Mouse (Mus musculus): ENCODE results near the gene Galntl6. TPM values are rescaled to one million over a fixed set of nuclear protein-coding genes. Genes with fewer than 3 reads are reported as not detected.

Gene Galntl6
- polyA plus RNA-seq, 1 experiment from 2014 or later, result 15.9 TPM

GRCm38 (mm10) chr8:57793455-57793854 is 1119.0 kb downstream of the Galntl6 start:
- H3K36me3 ChIP-seq (ENCODE audit: control insufficient read depth, insufficient read depth), result no peaks in the 10 kb centered on the region
- no peak overlapping the region for H3K27ac ChIP-seq (ENCODE audit: low read length)
- H3K9ac ChIP-seq (replicated peaks; ENCODE audit: low read depth, low read length), result no peak overlapping the region
- H3K27me3 ChIP-seq (replicated peaks; ENCODE audit: control insufficient read depth, insufficient read depth, low read length), result no peaks in the 10 kb centered on the region
- H3K4me2 ChIP-seq (ENCODE audit: low read length), result no peak overlapping the region
- WGBS, result 19% methylated on average over 4 of the region's 4 CpGs
- no peaks in the 10 kb centered on the region for H3K9me3 ChIP-seq (ENCODE audit: control insufficient read depth, low read length)
- H3K4me3 ChIP-seq (replicated peaks; ENCODE audit: low read length), result no peak overlapping the region
- no peaks in the 10 kb centered on the region for H3K4me1 ChIP-seq (replicated peaks; ENCODE audit: control insufficient read depth, insufficient read depth, low read length)
- peak; percentile 10; the same call in 1 of the 2 replicates for ATAC-seq

GRCm38 (mm10) chr8:57792246-57792645 is 1120.2 kb downstream of the Galntl6 start:
- WGBS, result 82% methylated on average over 7 of the region's 7 CpGs
- H3K4me2 ChIP-seq (ENCODE audit: low read length), result no peak overlapping the region
- no peak for ATAC-seq
- no peaks in the 10 kb centered on the region for H3K4me1 ChIP-seq (replicated peaks; ENCODE audit: control insufficient read depth, insufficient read depth, low read length)
- H3K27me3 ChIP-seq (replicated peaks; ENCODE audit: control insufficient read depth, insufficient read depth, low read length), result no peaks in the 10 kb centered on the region
- no peaks in the 10 kb centered on the region for H3K9me3 ChIP-seq (ENCODE audit: control insufficient read depth, low read length)
- H3K36me3 ChIP-seq (ENCODE audit: control insufficient read depth, insufficient read depth), result no peaks in the 10 kb centered on the region
- no peak overlapping the region for H3K27ac ChIP-seq (ENCODE audit: low read length)
- no peak overlapping the region for H3K4me3 ChIP-seq (replicated peaks; ENCODE audit: low read length)
- no peak overlapping the region for H3K9ac ChIP-seq (replicated peaks; ENCODE audit: low read depth, low read length)

- Histone ChIP-seq H3K4me1 (replicated peaks; ENCODE audit: control insufficient read depth, insufficient read depth, low read length) (no peaks in the 10 kb centered on the region), H3K27me3 (replicated peaks; ENCODE audit: control insufficient read depth, insufficient read depth, low read length) (no peaks in the 10 kb centered on the region), H3K4me2 (ENCODE audit: low read length) (no peak overlapping the region), H3K27ac (ENCODE audit: low read length) (no peak overlapping the region), H3K9ac (replicated peaks; ENCODE audit: low read depth, low read length) (no peak overlapping the region), H3K4me3 (replicated peaks; ENCODE audit: low read length) (no peak overlapping the region), H3K36me3 (ENCODE audit: control insufficient read depth, insufficient read depth) (no peaks in the 10 kb centered on the region), H3K9me3 (ENCODE audit: control insufficient read depth, low read length) (no peaks in the 10 kb centered on the region)
- 31% methylated on average over 5 of the region's 5 CpGs for WGBS
- peak; percentile 46; the same call in 1 of the 2 replicates for ATAC-seq
Measured at GRCm38 (mm10) chr8:57791309-57791721, 1121.1 kb downstream of the Galntl6 start.

- Histone ChIP-seq H3K9ac (replicated peaks; ENCODE audit: low read depth, low read length) (no peak overlapping the region), H3K27me3 (replicated peaks; ENCODE audit: control insufficient read depth, insufficient read depth, low read length) (no peaks in the 10 kb centered on the region), H3K4me2 (ENCODE audit: low read length) (no peak overlapping the region), H3K4me1 (replicated peaks; ENCODE audit: control insufficient read depth, insufficient read depth, low read length) (no peaks in the 10 kb centered on the region), H3K27ac (ENCODE audit: low read length) (no peak overlapping the region), H3K9me3 (ENCODE audit: control insufficient read depth, low read length) (no peaks in the 10 kb centered on the region), H3K4me3 (replicated peaks; ENCODE audit: low read length) (no peak overlapping the region), H3K36me3 (ENCODE audit: control insufficient read depth, insufficient read depth) (no peaks in the 10 kb centered on the region)
- ATAC-seq, result no peak
- WGBS, result 87% methylated on average over 7 of the region's 7 CpGs
Measured at GRCm38 (mm10) chr8:57779551-57779950, 1132.9 kb downstream of the Galntl6 start.

GRCm38 (mm10) chr8:57777988-57778721 is 1134.3 kb downstream of the Galntl6 start:
- no peaks in the 10 kb centered on the region for H3K9me3 ChIP-seq (ENCODE audit: control insufficient read depth, low read length)
- 82% methylated on average over 7 of the region's 7 CpGs for WGBS
- H3K4me2 ChIP-seq (ENCODE audit: low read length), result no peak overlapping the region
- H3K4me3 ChIP-seq (replicated peaks; ENCODE audit: low read length), result no peak overlapping the region
- H3K27ac ChIP-seq (ENCODE audit: low read length), result no peak overlapping the region
- H3K27me3 ChIP-seq (replicated peaks; ENCODE audit: control insufficient read depth, insufficient read depth, low read length), result no peaks in the 10 kb centered on the region
- H3K9ac ChIP-seq (replicated peaks; ENCODE audit: low read depth, low read length), result no peak overlapping the region
- no peak for ATAC-seq
- H3K4me1 ChIP-seq (replicated peaks; ENCODE audit: control insufficient read depth, insufficient read depth, low read length), result no peaks in the 10 kb centered on the region
- H3K36me3 ChIP-seq (ENCODE audit: control insufficient read depth, insufficient read depth), result no peaks in the 10 kb centered on the region

GRCm38 (mm10) chr8:57776723-57777122 is 1135.7 kb downstream of the Galntl6 start:
- no peak overlapping the region for H3K4me3 ChIP-seq (replicated peaks; ENCODE audit: low read length)
- H3K9ac ChIP-seq (replicated peaks; ENCODE audit: low read depth, low read length), result no peak overlapping the region
- 57% methylated on average over 7 of the region's 7 CpGs for WGBS
- H3K4me2 ChIP-seq (ENCODE audit: low read length), result no peak overlapping the region
- H3K27me3 ChIP-seq (replicated peaks; ENCODE audit: control insufficient read depth, insufficient read depth, low read length), result no peaks in the 10 kb centered on the region
- no peak for ATAC-seq
- H3K36me3 ChIP-seq (ENCODE audit: control insufficient read depth, insufficient read depth), result no peaks in the 10 kb centered on the region
- no peak overlapping the region for H3K27ac ChIP-seq (ENCODE audit: low read length)
- no peaks in the 10 kb centered on the region for H3K4me1 ChIP-seq (replicated peaks; ENCODE audit: control insufficient read depth, insufficient read depth, low read length)
- H3K9me3 ChIP-seq (ENCODE audit: control insufficient read depth, low read length), result no peaks in the 10 kb centered on the region

GRCm38 (mm10) chr8:57772732-57773265 is 1139.6 kb downstream of the Galntl6 start:
- no peaks in the 10 kb centered on the region for H3K9me3 ChIP-seq (ENCODE audit: control insufficient read depth, low read length)
- no peaks in the 10 kb centered on the region for H3K4me1 ChIP-seq (replicated peaks; ENCODE audit: control insufficient read depth, insufficient read depth, low read length)
- ATAC-seq, result no peak
- H3K4me3 ChIP-seq (replicated peaks; ENCODE audit: low read length), result no peak overlapping the region
- H3K4me2 ChIP-seq (ENCODE audit: low read length), result no peak overlapping the region
- no peaks in the 10 kb centered on the region for H3K36me3 ChIP-seq (ENCODE audit: control insufficient read depth, insufficient read depth)
- WGBS, result 41% methylated on average over 12 of the region's 12 CpGs
- no peak overlapping the region for H3K27ac ChIP-seq (ENCODE audit: low read length)
- no peak overlapping the region for H3K9ac ChIP-seq (replicated peaks; ENCODE audit: low read depth, low read length)
- H3K27me3 ChIP-seq (replicated peaks; ENCODE audit: control insufficient read depth, insufficient read depth, low read length), result no peaks in the 10 kb centered on the region

GRCm38 (mm10) chr8:57767541-57767940 is 1144.9 kb downstream of the Galntl6 start:
- WGBS, result 32% methylated on average over 2 of the region's 2 CpGs
- H3K4me1 ChIP-seq (replicated peaks; ENCODE audit: control insufficient read depth, insufficient read depth, low read length), result peaks cover 8% of the 10 kb centered on the region; the same call in 1 of the 2 replicates

GRCm38 (mm10) chr8:57766471-57767065 is 1145.9 kb downstream of the Galntl6 start:
- H3K9me3 ChIP-seq (ENCODE audit: control insufficient read depth, low read length), result no peaks in the 10 kb centered on the region
- peak overlapping the region; percentile 42 for H3K4me2 ChIP-seq (ENCODE audit: low read length)
- peak overlapping the region; percentile 13 for H3K4me3 ChIP-seq (replicated peaks; ENCODE audit: low read length)
- no peaks in the 10 kb centered on the region for H3K36me3 ChIP-seq (ENCODE audit: control insufficient read depth, insufficient read depth)
- H3K27ac ChIP-seq (ENCODE audit: low read length), result no peak overlapping the region
- no peak overlapping the region; the same call in 1 of the 2 replicates for H3K9ac ChIP-seq (replicated peaks; ENCODE audit: low read depth, low read length)
- WGBS, result 42% methylated on average over 10 of the region's 10 CpGs
- ATAC-seq, result no peak
- H3K4me1 ChIP-seq (replicated peaks; ENCODE audit: control insufficient read depth, insufficient read depth, low read length), result peaks cover 8% of the 10 kb centered on the region; the same call in 1 of the 2 replicates
- no peaks in the 10 kb centered on the region for H3K27me3 ChIP-seq (replicated peaks; ENCODE audit: control insufficient read depth, insufficient read depth, low read length)

More at GRCm38 (mm10) chr8:57767541-57767940, 1144.9 kb downstream of the Galntl6 start:
- Histone ChIP-seq H3K27me3 (replicated peaks; ENCODE audit: control insufficient read depth, insufficient read depth, low read length) (no peaks in the 10 kb centered on the region), H3K27ac (ENCODE audit: low read length) (no peak overlapping the region), H3K36me3 (ENCODE audit: control insufficient read depth, insufficient read depth) (no peaks in the 10 kb centered on the region), H3K4me3 (replicated peaks; ENCODE audit: low read length) (no peak overlapping the region), H3K4me2 (ENCODE audit: low read length) (no peak overlapping the region), H3K9ac (replicated peaks; ENCODE audit: low read depth, low read length) (no peak overlapping the region), H3K9me3 (ENCODE audit: control insufficient read depth, low read length) (no peaks in the 10 kb centered on the region)
- ATAC-seq, result no peak
